Mouse (Mus musculus): ENCODE data around the gene Far2.
"Not testable (repeated sequence)": the region's sequence is repeated elsewhere in the genome, so short reads cannot be mapped to it uniquely, and the experiment has no call there.

The Far2 gene

DNA sequence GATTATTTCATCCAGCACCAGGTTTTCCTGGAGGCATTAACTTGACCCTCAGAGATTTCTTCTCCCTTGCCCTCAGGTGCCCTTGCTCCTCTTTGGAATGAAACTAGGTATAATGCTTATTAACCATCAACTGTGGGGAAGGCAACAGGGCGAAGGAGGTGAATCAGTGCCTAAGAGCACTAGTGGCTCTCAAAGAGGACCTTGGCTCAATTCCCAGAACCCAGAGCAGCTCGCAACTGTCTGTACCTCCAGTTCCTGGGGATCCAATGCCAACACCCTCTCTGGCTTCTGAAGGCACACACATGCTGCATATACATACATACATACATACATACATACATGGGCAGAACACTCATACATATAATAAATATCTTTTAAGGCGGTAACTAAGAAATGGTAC, 69.8 kb downstream of the Far2 start:
- ATAC-seq (ENCODE audit: low TSS enrichment), result no peak

DNA sequence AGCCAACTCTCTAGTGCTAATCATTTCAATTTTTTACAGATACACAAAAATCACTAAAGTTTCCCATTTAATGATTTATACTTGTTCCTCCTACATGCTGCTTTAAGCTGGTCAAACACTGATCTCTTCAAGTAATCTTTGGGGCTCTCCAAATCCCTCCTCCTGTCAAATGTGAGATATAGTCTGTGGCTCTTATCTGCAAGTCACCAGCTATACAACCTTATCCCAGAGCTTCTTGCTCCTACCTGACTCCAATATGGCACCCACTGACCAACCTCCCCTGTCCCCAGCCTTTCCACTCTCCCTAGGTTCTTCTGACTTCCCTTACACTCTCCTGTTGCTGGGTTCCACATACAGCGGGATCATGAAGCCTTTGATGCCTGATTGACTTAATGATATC, 70.6 kb downstream of the Far2 start:
- no peak for ATAC-seq (ENCODE audit: low TSS enrichment)

DNA sequence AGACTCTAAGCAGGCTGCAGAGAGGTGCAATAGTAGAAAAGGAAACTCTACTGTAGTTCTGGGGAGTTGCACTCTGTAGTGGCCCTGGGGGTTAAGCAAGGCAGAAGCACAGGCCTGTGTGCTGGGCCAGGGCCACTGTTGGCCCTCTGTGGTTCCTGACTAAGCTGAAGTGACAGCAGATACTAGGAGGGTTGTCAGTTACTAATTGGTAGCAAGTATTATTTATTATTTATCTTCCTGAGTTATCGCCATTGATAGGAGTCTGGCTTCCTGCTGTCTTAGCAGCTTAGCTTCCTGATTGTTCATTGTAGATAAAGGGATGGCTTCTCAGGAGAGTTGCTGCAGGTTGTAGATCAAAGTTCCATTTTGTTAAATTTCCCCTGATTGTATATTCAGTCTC, 73.6 kb downstream of the Far2 start:
- no peak for ATAC-seq (ENCODE audit: low TSS enrichment)

DNA sequence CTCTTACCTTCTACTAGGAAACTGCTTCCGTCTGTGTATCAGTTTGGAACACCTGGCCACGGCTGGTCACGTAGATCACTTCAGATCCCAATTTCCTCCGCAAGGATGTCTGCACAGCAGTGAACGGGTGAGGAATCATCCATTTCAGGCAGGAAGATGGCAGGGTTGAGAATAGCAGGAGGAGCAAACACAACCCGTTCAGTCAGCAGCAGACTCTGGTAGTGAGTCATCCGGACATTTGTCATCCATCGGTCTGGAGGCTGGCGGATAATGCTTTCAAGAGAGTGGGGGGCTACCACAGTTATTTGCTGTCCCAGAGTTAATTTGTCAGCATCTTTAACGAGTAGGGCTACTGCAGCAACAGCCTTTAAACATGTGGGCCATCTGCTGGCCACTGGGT, 79.8 kb downstream of the Far2 start:
- not testable (repeated sequence) for ATAC-seq (ENCODE audit: low TSS enrichment)

DNA sequence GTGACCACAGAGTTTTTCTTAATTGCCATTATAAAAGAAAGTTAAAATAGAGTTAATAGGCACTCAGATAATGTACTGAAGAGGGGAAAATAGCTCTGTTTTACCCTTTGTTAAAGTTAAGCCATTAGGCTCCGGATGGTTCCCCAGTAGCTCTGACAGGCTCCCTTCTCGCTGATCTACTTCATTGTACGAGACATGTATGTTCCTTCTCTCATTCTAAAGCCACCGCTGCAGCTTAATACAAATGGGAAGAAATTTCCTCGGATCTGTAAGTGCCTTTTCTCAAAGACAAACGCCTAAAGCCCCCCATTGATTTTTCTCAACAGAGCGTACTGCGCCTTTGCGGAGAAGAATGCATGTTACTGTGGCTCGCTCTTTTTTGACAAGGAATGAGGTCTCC, 85.3 kb downstream of the Far2 start:
- ATAC-seq (ENCODE audit: low TSS enrichment), result no peak

DNA sequence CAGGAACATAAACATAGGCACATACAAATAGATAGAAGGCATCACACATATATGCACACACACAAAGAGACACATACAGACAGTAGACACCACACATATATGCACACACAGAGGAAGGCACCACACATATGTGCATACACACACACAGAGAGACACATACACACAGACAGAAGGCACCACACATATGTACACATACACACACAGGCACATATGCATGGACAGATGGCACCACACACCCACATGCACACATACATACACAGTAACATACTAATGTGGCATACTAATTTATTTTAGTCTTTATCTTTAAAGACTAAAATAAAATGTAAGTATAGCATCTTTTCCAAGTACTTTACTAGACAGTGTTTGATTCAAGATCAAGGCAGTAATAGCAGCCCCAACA, 86.5 kb downstream of the Far2 start:
- ATAC-seq (ENCODE audit: low TSS enrichment), result no peak

DNA sequence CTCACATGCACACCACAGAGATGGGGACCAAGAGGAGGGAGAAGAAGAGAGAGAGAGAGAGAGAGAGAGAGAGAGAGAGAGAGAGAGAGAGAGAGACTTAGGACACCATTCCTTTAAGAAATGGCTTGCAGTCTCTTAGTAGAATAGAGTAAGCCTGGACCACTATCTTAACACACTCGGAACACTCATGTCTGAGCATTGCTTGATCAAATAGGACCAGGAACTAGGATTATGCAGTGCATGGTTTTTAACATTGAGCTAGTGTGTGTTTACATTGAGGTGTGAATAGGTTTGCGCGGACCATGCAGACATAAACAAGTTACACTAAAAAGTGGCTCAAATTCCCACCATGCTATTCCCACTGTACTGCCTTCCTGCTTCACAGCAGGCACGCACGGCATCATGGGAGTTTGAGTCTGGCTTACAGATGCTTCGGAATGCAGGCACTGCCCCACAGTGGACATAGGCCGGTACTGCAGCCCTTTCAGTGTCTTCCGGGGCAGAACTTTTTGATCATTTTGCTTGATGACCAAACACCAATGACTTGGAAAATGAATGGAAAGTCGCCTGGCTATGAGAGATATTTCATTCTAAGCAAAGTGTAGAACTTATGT, 88.8 kb downstream of the Far2 start:
- peak; percentile 99 for ATAC-seq (ENCODE audit: low TSS enrichment)

DNA sequence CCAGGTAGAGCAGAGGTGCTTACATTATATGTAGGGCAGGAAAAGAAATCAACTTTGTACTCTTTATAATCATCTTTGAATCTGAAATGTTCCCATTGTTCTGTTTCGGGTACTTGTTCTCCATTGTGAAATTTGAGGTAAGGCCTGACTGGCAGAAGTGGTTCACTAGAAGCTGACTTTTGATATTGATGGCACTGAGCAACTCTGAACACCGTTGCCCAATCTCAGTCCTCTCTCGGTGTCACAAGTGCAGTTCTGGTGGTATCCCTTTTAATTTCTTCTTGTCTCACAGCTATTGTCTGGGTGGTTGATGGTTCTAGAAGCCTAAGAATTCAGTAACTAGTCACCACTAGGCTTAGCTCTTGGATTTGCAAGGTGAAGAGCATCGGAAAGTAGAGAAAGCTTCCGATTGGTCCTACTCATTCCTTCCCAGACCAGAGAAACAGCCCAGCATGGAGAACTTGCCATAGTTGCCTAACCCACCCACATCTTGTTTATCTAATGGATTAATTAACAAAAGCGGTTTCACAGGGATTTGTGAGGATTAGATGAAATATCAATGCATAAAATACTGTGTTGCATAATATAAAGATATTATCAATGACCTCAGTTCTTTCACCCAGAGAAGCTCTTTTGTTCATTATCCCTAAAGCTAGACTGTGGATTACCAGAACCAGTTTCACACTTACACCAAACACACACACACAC, 92.4 kb downstream of the Far2 start:
- ATAC-seq (ENCODE audit: low TSS enrichment), result no peak

DNA sequence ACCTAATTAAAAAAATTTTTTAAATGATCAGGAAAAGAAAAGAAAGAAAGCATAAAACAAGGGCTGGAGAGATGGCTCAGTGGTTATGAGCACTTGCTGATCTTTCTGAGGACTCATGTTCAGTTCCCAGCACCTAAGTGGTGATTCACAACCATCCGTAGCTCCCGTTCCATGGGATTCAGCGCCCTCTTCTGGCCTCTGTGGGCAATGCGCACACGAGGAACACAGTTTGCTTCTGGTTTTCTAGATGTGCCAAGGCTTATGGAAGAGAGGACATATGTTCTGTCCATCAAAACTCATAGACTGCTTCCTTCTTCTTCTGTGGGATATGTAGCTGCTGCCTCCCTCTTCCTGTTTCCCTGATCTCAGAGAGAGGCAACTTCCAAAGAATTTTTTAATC, 94.8 kb downstream of the Far2 start:
- ATAC-seq (ENCODE audit: low TSS enrichment), result no peak

DNA sequence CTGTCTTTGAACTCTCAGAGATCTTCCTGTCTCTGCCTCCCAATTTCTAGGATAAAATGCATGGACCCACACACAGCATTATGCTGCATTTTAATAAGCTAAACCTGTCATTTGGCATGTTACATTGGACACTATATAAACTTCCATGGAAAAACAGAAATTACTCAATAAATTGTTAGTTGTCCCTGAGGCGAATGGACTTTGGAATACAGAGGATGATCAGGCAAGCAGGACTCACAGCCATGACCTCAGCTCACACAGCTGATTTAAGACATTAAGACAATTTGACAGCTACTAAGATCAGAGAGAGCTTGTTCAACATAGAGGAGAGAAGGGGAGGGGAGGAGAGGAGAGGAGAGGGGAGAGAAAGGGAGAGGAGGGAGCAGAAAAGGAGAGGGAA, 95.4 kb downstream of the Far2 start:
- no peak for ATAC-seq (ENCODE audit: low TSS enrichment)

DNA sequence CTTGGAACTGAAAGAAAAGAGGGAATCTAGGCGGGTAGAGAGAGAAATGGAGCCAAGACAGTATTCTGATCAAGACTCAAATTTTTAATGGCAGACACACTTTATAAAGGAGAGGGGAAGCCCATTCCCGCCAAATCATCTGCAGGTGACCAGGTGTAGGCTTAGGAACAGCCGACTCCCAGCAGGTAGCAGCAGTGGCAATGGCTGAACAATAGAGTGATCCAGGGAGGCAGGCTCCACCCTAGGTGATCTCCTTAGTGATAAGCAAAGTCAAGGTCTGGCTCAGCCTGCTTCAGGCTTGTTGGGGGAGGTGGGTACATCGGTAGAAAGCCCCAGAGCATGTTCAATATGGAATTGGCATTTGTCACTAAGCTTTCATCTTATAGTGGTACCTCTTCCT, 105.2 kb downstream of the Far2 start:
- ATAC-seq (ENCODE audit: low TSS enrichment), result not testable (repeated sequence)

DNA sequence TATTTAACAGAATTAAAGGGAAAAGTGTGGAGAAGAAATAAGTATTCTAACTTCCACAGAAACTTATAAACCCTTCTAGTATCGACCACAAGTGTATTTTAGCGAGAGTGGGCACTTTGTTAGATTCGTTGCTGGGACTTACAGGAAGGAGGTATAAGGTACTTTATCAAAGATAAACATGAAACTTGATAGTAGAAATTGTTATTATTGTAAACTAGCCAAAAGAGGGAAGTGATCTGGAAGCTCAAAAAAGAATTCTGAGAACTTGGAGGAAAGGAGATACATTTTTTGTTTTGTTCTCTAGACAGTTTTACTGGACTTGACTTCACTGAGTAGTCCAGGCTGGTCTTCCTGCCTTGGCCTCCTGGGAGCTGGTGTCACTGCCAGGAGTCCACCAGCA, 125.8 kb downstream of the Far2 start:
- no peak for ATAC-seq (ENCODE audit: low TSS enrichment)

DNA sequence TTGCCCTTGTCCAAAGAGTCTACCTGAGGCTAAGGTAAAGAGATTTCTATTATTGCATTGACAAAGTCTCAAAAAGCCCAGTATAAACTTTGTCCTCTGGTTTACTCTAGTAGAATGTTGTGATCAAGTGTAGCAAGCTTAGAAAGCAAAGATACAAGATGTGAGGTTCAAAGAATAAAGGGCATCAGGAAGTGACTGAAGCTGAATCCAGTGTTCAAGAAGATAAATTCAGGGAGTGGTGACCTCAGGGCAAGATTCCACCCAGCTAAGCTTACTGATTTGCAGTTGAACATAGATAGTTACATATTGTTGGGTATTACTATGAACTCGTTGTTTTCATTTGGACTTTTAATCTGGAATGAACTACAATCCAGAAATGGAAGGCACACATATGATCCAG, 138.6 kb downstream of the Far2 start:
- no peak for ATAC-seq (ENCODE audit: low TSS enrichment)

DNA sequence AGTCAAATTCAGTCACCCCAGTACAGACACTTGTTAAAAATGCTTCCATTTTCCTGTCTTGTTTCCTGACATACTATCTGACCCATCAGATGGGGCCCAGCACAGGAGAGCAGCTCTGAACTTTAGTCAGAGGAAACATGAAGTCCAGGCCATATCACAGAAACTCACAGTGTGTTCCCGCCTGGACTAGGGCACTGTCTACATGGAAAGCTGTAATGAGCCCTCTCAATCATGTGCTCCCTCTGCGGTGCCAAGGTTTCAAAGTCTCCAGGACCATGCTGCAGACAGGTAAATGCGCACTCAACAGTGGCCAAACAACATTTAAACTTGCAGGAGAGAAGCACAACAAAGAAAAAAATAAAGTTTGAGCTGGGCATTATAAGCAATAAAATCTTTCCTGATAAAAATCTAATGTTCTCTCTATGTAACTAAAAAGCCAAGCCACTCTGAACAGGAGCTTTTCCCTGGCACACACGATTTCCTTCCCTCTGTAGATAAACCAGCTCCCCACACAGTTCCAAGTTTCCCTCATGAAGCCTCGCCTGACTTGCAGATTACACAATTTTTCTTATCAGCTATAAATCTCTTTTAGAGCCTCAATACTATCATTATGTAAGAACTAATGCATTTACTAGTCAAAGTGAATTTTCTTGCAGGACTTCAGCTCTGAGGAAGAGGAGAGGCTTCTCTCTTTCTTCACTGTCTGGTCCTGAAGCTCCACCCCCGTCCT, 147.1 kb downstream of the Far2 start:
- no peak for ATAC-seq (ENCODE audit: low TSS enrichment)

DNA sequence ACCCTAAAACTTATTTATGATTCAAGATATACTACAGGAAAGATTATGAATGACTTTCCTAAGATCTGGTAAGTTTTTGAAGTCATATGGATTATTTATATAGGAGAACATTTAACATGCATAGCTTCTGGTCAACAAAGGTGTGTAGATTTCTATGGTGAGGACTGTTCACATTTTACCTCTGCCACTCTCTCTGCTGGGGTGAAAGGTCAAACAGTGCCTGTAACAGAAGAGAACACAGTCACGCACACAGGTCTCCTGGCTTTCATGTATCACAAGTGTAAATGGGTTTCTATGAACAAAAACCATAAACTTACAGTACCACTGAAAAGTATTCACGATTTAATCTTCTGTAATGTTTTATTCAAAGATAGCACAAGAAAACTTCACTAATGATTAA, 152.1 kb downstream of the Far2 start:
- no peak for ATAC-seq (ENCODE audit: low TSS enrichment)

DNA sequence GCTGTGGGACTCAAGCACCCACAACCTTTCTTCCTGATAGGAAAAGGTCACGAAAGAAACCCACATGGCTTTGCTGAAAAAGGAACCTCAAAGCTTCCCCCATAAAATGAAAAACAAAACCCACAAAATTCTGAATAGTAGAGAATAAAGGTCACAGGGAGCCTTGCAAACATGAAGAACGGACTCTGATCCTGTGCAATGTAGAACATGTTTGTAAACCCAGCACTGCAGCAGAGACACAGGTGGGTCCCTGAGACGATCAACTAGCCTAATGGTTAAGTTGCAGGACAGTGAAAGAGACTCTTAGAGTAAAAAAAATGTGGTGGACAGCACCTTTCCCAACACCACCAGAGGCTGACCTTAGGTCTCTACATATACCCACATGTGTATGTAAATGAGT, 152.7 kb downstream of the Far2 start:
- no peak for ATAC-seq (ENCODE audit: low TSS enrichment)

DNA sequence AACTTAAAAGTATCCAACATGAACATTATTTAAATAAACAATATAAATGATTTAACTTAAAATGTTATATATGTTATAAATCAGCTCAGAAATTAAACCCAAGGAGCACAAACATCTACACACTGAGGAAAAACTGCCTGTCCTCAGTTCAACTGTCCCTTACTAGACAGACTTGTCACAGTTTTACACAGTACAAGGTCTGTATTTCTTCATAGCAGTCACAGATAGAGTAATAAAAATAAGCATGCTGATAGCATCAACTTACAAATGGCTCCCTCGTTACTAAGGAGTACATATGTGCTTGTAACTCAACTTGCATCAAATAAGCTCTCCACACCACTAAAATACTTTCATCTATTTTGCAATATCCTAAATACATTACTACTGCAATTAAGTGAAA, 158.1 kb downstream of the Far2 start:
- no peak for ATAC-seq (ENCODE audit: low TSS enrichment)

DNA sequence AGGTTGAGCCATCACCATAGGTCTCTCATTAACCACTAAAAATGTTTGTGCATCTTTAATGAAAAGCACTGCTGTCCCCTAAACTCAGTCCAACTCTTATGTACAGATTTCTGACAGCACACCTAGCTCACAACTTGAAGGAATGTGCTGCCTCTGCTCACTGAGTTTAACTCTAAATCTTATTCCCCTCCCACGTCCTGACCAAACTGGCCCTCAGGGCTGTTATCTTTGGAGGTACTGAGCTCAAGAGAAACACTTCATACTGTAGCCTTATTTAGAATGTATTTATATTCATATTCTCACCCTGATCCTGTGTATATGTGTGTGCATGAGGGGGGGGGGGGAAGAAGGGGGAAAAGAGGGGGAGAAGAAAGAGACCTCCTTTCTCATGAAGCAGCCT, 160.5 kb downstream of the Far2 start:
- ATAC-seq (ENCODE audit: low TSS enrichment), result no peak

DNA sequence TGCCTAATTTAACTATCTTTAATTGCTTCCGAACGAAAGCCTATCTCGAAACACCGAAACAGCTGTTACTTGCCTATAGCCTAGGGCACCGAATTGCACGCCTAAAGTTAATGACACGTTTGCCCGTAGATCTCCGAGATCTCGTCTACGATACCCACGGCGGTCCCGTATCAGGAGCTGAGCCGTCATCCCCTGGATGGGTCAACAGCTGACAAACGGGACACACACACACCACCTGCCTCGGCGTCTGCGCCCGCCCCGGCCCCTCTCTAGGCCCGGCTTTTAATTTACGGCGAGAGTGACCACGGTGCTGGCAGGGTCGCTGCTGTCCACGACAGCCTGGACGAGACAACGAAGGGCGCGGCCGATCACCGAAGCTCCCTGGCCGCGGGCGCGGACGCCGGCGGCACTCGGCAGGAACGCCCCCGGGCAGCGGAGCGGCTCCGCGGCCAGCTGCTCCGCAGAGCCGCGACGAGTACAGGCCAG, 164.4 kb downstream of the Far2 start:
- peak; percentile 39 for ATAC-seq (ENCODE audit: low TSS enrichment)

DNA sequence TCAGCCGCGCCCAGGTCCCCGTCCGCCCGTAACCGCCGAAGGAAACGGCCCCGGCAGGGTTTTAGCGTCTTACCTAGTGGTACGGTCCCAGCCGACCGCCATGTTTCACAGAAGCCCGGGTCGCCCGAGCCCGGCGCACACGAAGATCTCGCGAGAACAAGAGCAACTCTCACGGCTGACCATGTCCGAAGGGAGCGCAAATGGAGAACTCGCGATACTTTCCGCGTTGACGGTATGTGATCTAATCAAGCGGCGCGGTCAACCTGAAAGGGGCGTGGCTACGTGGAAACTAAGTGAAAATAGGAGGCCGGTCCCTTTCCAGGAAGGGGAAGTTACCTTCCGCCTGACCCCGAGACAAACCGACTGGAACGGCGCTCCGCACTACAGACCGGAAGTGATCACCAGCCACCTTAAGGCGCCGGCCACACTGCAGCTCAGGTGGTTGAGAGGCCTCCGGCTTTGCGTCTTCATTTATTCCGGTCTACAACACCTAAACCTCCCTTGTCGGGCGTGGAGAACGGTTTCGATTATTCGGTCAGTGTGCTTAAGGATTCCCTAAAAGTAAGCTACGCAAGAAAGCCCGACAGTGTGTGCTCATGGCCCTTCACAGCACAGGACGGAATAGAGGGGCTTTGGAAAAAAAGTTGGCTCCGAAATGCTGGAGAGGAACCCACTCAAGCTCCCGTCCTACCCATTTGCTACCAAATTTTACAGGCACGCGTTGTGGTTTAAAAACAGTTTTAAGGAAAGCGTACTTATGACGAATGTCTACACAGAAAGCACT, 165.0 kb downstream of the Far2 start, which contains the start of gene Ergic2:
Gene Ergic2, minus strand, starts transcription at position 478 of the 784 bp plus-strand sequence.
- peak; percentile 95 for ATAC-seq (ENCODE audit: low TSS enrichment)

DNA sequence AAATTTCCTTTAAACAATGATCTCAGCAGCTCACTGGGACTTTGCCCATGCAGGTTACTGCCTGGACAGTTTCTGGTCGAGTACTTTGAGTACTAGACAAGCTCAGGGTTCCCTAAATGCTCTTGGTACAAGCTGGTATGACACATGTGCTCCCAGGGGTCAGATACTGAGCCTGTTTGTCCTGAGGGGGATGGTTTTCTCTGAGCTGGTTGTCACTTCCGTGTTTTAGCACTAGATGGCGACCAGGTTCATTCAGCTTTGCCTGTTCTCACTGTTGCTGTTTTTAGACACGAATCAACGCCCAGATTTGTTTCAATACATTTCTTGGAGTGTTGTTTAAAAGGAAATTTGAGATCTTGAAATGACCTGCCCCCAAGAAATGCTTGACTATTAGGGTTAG, 167.7 kb downstream of the Far2 start:
- ATAC-seq (ENCODE audit: low TSS enrichment), result peak; percentile 32; the same call in 1 of the 2 replicates

DNA sequence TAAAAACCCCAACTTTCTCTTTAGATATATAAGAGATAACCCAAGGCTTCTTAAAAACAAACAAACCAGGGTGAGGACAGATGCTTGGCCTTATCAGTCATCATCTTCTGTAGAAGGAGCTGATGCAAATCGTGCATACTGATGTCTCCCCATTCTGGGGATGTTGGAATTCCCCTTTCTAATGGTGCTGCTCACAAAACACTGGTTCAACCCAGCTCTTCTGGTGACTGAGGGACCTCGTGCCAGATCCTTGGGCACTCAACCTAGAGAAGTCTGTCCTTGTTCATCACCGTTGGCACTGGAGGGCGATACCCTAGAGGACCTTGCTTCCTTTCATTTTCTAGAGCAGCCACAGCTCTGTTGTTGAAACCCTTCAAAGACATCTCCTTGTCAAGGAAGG, 169.7 kb downstream of the Far2 start:
- ATAC-seq (ENCODE audit: low TSS enrichment), result no peak
